Mouse (Mus musculus) induced T-regulatory cell, adult 2 months (primary cell): ENCODE data around the gene Mios.
A peak's percentile ranks its signal among the peaks of the same experiment; 100 is the strongest.

Experiments
- DNase-seq: peaks from one replicate; pipeline ENCODE4 v3.0.0-alpha.2; 2012; ENCODE audit warnings: low read depth

Gene Mios

GRCm38 (mm10) chr6:8209047-8209865 is at the start of gene Mios:
Mios (plus strand) TSS chr6:8209222.
- DNase-seq, result peak; percentile 94

GRCm38 (mm10) chr6:8160001-8160400 is 49.0 kb upstream of the Mios start:
- no peak for DNase-seq

- no peak for DNase-seq
These were observed 44.3 kb upstream of the Mios start for GRCm38 (mm10) chr6:8164741-8165140.

GRCm38 (mm10) chr6:8172101-8172500 is 36.9 kb upstream of the Mios start:
- no peak for DNase-seq

GRCm38 (mm10) chr6:8174062-8174461 is 35.0 kb upstream of the Mios start:
- no peak for DNase-seq

GRCm38 (mm10) chr6:8175346-8175745 is 33.7 kb upstream of the Mios start:
- DNase-seq, result no peak

- no peak for DNase-seq
These were observed 32.9 kb upstream of the Mios start for GRCm38 (mm10) chr6:8176116-8176515.

- DNase-seq, result no peak
These were observed 30.6 kb upstream of the Mios start for GRCm38 (mm10) chr6:8178397-8178941.

GRCm38 (mm10) chr6:8188599-8189233 is 20.3 kb upstream of the Mios start:
- DNase-seq, result peak; percentile 8

GRCm38 (mm10) chr6:8189917-8190316 is 19.1 kb upstream of the Mios start:
- no peak for DNase-seq

- no peak for DNase-seq
These were observed 16.5 kb upstream of the Mios start, which contains the start of gene Col28a1 for GRCm38 (mm10) chr6:8192517-8192916. Col28a1 (minus strand) TSS chr6:8192617.

- DNase-seq, result no peak
These were observed 804 bp downstream of the Mios start for GRCm38 (mm10) chr6:8209866-8210186.

- peak; percentile 11 for DNase-seq
These were observed 1.6 kb downstream of the Mios start for GRCm38 (mm10) chr6:8210661-8211060.

- no peak for DNase-seq
These were observed 18.0 kb downstream of the Mios start for GRCm38 (mm10) chr6:8227035-8227434.

- DNase-seq, result no peak
These were observed 19.6 kb downstream of the Mios start for GRCm38 (mm10) chr6:8228596-8228995.

- DNase-seq, result no peak
These were observed 49.3 kb downstream of the Mios start for GRCm38 (mm10) chr6:8258316-8258715.

GRCm38 (mm10) chr6:8259004-8259666 is 50.1 kb downstream of the Mios start, which contains the start of the genes Rpa3, Umad1 and Gm45062:
Rpa3 (minus strand) TSS chr6:8259173.
Umad1 (plus strand) TSS chr6:8259288.
Gm45062 (plus strand) TSS chr6:8259450.
- peak; percentile 98 for DNase-seq

- DNase-seq, result no peak
These were observed 50.6 kb downstream of the Mios start for GRCm38 (mm10) chr6:8259667-8260044.

- DNase-seq, result no peak
These were observed 62.0 kb downstream of the Mios start for GRCm38 (mm10) chr6:8271047-8271446.

GRCm38 (mm10) chr6:8274387-8275054 is 65.5 kb downstream of the Mios start:
- DNase-seq, result peak; percentile 78

GRCm38 (mm10) chr6:8275098-8275497 is 66.1 kb downstream of the Mios start:
- DNase-seq, result peak; percentile 78

GRCm38 (mm10) chr6:8276431-8276830 is 67.4 kb downstream of the Mios start:
- no peak for DNase-seq
